Mouse (Mus musculus): ENCODE measurements around the gene Olfr1259.
"Not testable (repeated sequence)": the region's sequence is repeated elsewhere in the genome, so short reads cannot be mapped to it uniquely, and the experiment has no call there.

Olfr1259 gene

DNA sequence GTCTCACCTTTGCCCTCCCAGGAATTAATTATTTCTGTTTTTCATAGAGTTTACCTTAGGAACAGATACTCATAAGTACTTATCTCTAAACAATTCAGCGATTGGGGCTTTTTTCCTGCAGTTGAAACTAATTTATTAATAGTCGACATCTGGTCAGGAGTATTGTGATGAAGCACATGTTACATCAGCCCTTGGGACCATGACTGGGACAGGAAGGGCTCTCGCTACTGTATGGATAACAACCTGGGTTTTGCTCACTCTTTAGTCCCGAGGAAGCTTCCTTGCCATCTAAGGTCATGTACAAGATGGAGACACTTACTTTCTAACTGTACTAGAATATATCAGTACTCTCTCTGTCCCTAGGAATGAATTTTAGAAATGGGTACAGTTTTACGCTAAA is at the start of gene Olfr1259:
Olfr1259 (minus strand) TSS at position 101 of the 400 bp plus-strand sequence.
- no peak for DNase-seq (ENCODE audit: low spot score)

DNA sequence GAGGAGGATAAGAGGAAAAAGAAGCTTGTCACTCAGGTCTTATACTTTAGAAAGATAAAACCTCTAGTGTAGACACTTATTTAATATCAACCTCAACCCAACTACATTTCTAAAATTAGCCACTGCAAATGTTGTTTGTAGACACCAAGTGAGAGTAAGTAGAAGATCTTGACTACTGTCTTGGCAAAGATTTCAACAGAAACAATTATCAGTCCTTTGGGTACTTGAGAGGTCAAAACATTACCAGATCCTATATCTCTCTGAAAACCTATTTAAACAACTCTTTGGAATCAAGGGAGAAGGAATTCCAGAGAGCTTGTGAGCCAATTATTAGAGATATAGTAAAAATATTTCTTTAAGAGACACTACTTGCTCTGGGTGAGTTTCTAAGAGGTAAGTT is 42.5 kb upstream of the Olfr1259 start, which contains the start of gene Olfr1261:
Olfr1261 (plus strand) TSS at position 301 of the 400 bp plus-strand sequence.
- no peak for DNase-seq (ENCODE audit: low spot score)

DNA sequence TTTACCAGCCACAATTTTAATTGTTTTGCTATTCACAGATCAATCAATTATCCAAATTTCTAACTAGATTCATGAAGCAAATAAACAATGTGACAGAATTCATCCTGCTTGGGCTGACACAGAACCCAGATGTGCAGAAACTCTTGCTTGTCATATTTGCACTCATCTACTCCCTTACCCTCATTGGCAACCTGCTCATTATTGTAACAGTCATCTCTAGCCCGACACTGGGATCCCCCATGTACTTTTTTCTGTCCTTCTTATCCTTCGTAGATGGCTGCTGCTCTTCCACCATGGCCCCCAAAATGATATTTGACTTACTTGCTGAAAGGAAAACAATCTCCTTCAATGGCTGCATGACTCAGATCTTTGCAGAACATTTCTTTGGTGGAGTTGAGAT is 29.2 kb upstream of the Olfr1259 start:
- no peak for DNase-seq (ENCODE audit: low spot score)

DNA sequence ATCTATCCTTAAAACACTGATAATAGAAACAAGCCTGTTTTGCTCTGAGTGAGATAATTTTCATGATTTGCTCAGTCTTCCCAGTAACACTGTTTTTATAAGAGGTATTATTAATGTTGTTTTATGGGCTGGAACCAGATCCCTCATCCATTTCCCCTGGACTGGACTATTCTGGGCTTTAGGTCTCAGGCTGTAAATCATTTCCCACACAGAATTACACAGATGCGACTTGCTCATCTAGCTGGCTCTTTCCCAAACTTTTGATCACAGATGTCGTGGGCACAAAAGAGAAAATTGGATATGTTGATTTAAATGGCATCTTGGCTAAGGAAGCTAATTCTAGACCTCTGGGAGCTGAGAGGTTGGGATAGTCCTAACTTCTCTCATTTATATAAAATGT is 25.7 kb upstream of the Olfr1259 start, which contains the start of gene Olfr1260:
Olfr1260 (plus strand) TSS at position 157 of the 400 bp plus-strand sequence.
- no peak for DNase-seq (ENCODE audit: low spot score)

DNA sequence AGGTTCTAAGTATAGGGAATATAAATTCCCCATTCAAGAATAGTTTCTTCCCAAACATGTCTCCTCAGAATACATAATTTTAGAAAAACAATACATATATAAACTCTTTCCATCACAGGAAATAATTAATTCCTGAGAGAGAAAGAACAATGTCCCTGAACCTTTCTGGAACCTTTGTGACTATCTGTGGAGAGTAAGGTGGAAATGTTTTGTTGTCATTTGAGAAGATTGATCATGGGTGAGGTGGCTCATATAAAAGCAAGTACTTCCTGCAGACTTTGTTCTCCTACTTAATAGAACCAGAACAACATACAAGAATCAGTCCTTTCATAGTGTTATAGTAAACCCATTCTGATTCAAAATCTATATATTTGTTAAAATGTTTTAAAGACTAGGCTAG is 21.5 kb downstream of the Olfr1259 start, which contains the start of gene Olfr1258:
Olfr1258 (plus strand) TSS at position 301 of the 400 bp plus-strand sequence.
- DNase-seq (ENCODE audit: low spot score), result no peak

DNA sequence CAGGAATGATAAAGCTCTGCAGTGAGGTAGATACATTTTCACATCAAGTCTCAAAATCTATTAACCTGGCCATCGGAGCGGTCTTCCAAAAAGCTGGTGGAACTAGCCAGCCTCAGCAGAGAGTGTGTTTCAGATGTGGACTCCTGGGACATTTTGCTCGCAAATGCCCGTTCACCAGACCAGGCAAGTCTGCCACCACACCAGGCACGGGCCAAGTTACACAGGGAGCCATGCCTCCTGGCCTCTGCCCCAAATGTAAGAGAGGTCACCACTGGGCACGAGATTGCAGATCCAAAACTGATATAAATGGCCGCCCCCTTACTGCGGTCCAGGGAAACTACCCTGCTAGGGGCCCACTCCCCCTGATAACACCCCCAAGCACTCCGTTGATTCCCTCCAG is 35.8 kb downstream of the Olfr1259 start:
- DNase-seq (ENCODE audit: low spot score), result not testable (repeated sequence)

Data from urinary bladder, postnatal 10 days (tissue).